Mouse (Mus musculus) hindbrain, embryonic 14.5 days (tissue): ENCODE measurements around the gene Srd5a1. TPM values are rescaled to one million over a fixed set of nuclear protein-coding genes. Genes with fewer than 3 reads are reported as not detected.
A peak's percentile ranks its signal among the peaks of the same experiment; 100 is the strongest.

Experiments
- ATAC-seq: fragments of 200-750 bp; cut with Nextera tagmentation; 2 replicates; pipeline ENCODE4 v1.8.0; 2017; ENCODE audit warnings: moderate number of reproducible peaks, mild to moderate bottlenecking, moderate TSS enrichment, moderate library complexity; ENCODE audit not compliant: low FRiP score
- DNase-seq: peaks from one replicate; pipeline ENCODE4 v3.0.0-alpha.2; 2015; ENCODE audit warnings: low spot score
- H3K27ac ChIP-seq: fragments of 300-500 bp; sonication (generic); 2 replicates; pipeline ENCODE4 v1.5.1; 2014; ENCODE audit warnings: mild to moderate bottlenecking, moderate library complexity
- H3K27me3 ChIP-seq: fragments of 300-500 bp; sonication (generic); 2 replicates; pipeline ENCODE4 v1.6.1; 2014; ENCODE audit warnings: mild to moderate bottlenecking, low read length, mixed read lengths; ENCODE audit not compliant: control insufficient read depth, insufficient read depth
- H3K36me3 ChIP-seq: fragments of 300-500 bp; sonication (generic); replicated peaks from 2 replicates; pipeline ENCODE4 v1.6.1; 2014; ENCODE audit not compliant: control insufficient read depth, insufficient read depth
- H3K4me1 ChIP-seq: fragments of 300-500 bp; sonication (generic); replicated peaks from 2 replicates; pipeline ENCODE4 v1.6.1; 2014; ENCODE audit warnings: antibody characterized with exemption, low read length, mixed read lengths; ENCODE audit not compliant: control insufficient read depth, insufficient read depth
- H3K4me2 ChIP-seq: fragments of 300-500 bp; sonication (generic); replicated peaks from 2 replicates; pipeline ENCODE4 v1.6.1; 2014; ENCODE audit warnings: mild to moderate bottlenecking, moderate library complexity
- H3K4me3 ChIP-seq: fragments of 300-500 bp; sonication (generic); replicated peaks from 2 replicates; pipeline ENCODE4 v1.5.1; 2014; ENCODE audit warnings: mild to moderate bottlenecking, low read length
- H3K9ac ChIP-seq: fragments of 300-500 bp; sonication (generic); 2 replicates; pipeline ENCODE4 v1.6.1; 2014
- H3K9me3 ChIP-seq: fragments of 300-500 bp; sonication (generic); 2 replicates; pipeline ENCODE4 v1.6.1; 2016; ENCODE audit warnings: low read length; ENCODE audit not compliant: control insufficient read depth
- WGBS: fragments of 180-500 bp; shearing (Covaris S2); extraction: QIAGEN DNeasy Blood & Tissue Kit; methylation state at CpG from one replicate; pipeline ENCODE4 v1.1.7; 2014; 5-methylcytosine and 5-hydroxymethylcytosine counted together
- polyA plus RNA-seq: library from polyadenylated mRNA; unstranded; fragments of >200 nt; fragmentation: Nextera tagmentation; extraction: Ambion mirVana; gene quantifications from 2 replicates; pipeline ENCODE4 v1.2.1, GENCODE M21; 2014

Gene Srd5a1
- 25.3 and 32.9 TPM in 2 replicates for polyA plus RNA-seq

DNA sequence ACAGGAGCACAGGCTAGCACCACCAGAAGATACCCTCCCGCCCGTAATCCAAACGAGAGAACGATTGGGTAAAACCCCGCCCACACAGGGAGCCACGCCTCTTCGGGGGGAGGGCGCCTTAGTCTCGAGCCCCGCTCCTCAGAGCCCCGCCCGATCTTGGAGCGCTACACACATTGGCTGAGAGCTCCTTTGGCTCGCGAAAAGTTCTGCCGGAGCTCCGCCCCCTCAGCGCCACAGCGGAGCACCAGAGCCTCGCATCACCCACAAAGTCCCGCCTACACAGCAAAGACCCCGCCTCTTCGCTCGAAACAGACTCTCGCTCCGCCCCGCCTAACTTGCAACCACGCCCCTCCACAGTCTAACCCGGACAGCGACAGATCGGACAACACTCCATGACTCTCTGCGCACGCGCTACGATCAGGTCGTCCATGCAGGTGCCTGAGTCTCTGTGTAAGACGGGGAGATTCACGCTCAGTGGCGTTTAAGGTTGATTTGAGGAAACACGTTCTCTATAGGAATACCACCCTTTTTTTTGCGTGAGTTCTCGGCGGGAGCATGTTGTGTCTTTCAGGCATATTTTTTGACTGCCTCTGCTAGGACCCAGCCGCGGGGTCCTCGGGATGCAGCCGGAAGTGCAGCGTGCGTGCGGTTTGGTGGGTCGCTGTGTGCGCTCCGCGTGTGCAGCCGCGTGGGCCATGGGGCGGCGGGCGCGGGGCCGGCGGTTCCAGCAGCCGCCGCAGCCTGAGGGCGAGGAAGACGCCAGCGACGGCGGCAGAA, at the start of gene Srd5a1:
Srd5a1 (minus strand) TSS at position 45 of the 777 bp plus-strand sequence.
- H3K9me3 ChIP-seq: no peaks in the 10 kb centered on the region
- H3K9ac ChIP-seq: peak within 1 kb of the TSS; percentile 69
- H3K27me3 ChIP-seq: no peaks in the 10 kb centered on the region
- peak within 1 kb of the TSS; percentile 81 for H3K27ac ChIP-seq
- ATAC-seq: peak; percentile 99
- peak; percentile 99 for DNase-seq
- under 1% methylated on average over 69 of the region's 69 CpGs for WGBS
- H3K4me2 ChIP-seq: peak within 1 kb of the TSS; percentile 71
- H3K4me1 ChIP-seq: 0 out of 2 replicates have a peak, but pooled peaks cover 7% of the 10 kb centered on the region
- H3K4me3 ChIP-seq: peak within 1 kb of the TSS; percentile 83
- H3K36me3 ChIP-seq: peaks cover 31% of the 10 kb centered on the region

DNA sequence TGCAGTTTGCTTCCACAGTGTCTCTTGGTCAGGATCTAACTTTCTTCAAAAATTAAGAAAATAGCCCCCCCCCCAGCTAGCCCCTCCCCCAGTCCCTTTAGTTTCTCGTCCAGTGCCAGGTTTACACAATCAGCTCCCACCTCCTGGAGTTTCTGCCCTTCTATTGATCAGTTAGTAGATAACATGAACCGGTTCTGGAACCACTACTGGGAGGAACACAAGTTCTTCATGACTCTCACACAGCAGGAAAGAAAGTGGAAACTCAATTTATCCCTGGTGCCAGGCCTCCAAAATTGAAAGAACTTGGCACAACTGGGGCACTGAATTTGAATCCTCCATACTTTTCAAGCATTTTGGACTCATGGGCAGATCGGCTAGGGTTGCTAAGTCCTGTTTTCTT, 43.3 kb upstream of the Srd5a1 start:
- 85% methylated on average over 3 of the region's 3 CpGs for WGBS
- Histone ChIP-seq H3K27ac (no peak overlapping the region), H3K4me1 (no peaks in the 10 kb centered on the region), H3K27me3 (no peaks in the 10 kb centered on the region), H3K9me3 (no peaks in the 10 kb centered on the region), H3K4me2 (no peak overlapping the region), H3K36me3 (no peaks in the 10 kb centered on the region), H3K9ac (no peak overlapping the region), H3K4me3 (no peak overlapping the region)
- DNase-seq (no peak), ATAC-seq (no peak)

DNA sequence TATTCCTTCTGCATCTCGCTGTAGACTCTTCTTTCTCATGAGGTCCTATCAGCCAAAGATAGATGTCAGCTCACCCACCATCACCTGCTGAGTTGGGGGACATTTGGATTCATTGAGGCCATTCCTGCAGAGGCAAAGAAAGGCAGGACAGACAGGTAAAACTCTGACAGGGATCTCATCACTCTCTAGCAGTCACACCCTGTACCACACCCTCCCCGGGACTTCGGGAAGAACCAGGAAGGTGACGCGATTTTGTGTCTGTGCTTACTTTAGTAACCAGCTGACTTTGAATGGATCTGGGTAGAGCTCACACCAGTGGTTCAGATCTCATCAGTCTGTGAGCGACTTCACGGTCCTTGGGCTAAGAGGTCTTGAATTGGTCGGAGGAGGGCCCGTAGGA, 35.2 kb upstream of the Srd5a1 start:
- Histone ChIP-seq H3K9me3 (no peaks in the 10 kb centered on the region), H3K9ac (no peak overlapping the region), H3K27ac (no peak overlapping the region), H3K36me3 (peaks cover 2% of the 10 kb centered on the region), H3K4me3 (no peak overlapping the region), H3K4me1 (no peaks in the 10 kb centered on the region), H3K27me3 (no peaks in the 10 kb centered on the region), H3K4me2 (no peak overlapping the region)
- ATAC-seq: no peak
- WGBS: 81% methylated on average over 9 of the region's 9 CpGs
- DNase-seq: no peak

DNA sequence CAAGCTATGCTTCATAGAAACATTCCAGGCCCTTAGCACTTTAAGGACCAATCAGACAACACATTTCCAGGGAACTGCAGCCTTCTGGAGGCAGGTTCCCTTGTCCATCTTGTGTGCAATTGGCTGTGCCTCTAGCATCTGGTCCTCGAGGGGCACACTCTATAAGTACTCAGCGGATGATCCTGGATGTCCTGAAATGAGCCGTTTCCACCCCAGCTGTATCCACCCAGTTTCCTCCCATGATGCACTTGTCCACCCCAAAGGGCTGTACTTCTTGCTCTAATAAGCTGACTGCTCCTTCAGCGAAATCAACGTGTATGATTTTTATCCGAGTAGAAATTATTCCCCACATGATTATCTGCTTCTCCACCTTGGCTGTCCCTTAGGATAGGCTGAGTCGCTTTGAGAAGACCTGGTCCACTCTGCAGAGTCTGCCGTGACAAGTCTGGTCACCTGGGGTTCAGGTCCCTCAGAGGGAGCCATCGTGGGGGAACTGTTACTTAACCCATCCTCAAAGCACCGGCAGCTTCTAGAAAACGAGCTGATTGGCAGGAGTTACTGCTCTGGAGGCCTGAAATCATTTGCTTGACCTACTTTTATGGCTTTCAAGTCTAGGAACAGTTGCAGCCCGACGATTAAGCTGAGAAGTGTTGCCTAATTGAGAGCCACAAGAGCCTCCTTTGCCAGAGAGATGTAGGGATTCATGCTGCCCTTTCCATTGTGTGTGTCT, 34.6 kb upstream of the Srd5a1 start:
- no peak for DNase-seq
- no peak overlapping the region for H3K4me2 ChIP-seq
- H3K9me3 ChIP-seq: no peaks in the 10 kb centered on the region
- no peak overlapping the region for H3K9ac ChIP-seq
- H3K27me3 ChIP-seq: no peaks in the 10 kb centered on the region
- H3K4me1 ChIP-seq: no peaks in the 10 kb centered on the region
- no peak for ATAC-seq
- H3K27ac ChIP-seq: no peak overlapping the region
- H3K4me3 ChIP-seq: no peak overlapping the region
- peaks cover 9% of the 10 kb centered on the region for H3K36me3 ChIP-seq
- 76% methylated on average over 13 of the region's 13 CpGs for WGBS

DNA sequence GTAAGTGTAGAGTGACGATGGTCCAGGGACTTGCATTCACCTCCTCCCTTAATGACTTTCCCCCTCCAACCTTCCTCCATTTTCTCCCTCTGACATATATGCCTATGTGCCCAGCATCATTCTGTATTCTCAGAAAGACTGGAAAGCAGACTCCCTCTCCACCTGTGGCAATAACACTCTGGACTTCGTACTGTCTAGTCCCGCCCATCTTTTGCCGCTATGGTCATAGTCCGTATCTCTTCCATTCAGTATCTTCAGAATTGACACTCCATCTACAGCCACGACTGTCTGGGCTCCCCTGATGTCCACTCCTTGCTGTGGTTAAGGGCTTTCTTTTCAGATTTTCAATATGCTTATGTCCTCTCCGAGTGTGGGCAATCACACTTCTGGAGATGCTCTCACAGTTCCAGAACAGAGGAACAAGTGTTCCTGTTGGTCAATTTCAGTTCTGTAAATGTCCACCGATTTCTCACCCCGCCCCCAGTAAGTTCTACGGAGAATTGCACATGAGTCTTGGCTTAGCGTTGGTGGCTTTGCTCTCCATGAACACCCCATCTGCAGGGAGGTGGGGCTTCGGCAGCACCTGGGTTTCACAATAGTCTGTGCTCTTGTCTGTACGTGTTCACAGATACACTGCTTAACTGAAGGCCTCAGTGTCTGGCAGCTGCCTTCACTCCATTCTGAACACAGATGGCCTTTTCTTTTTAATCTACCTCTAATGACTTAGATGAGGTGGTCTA, 33.4 kb upstream of the Srd5a1 start:
- Histone ChIP-seq H3K36me3 (peaks cover 21% of the 10 kb centered on the region), H3K4me3 (no peak overlapping the region), H3K9ac (no peak overlapping the region), H3K27ac (no peak overlapping the region), H3K27me3 (no peaks in the 10 kb centered on the region), H3K4me2 (no peak overlapping the region), H3K9me3 (no peaks in the 10 kb centered on the region), H3K4me1 (no peaks in the 10 kb centered on the region)
- DNase-seq: no peak
- no peak for ATAC-seq
- WGBS: 85% methylated on average over 13 of the region's 13 CpGs

DNA sequence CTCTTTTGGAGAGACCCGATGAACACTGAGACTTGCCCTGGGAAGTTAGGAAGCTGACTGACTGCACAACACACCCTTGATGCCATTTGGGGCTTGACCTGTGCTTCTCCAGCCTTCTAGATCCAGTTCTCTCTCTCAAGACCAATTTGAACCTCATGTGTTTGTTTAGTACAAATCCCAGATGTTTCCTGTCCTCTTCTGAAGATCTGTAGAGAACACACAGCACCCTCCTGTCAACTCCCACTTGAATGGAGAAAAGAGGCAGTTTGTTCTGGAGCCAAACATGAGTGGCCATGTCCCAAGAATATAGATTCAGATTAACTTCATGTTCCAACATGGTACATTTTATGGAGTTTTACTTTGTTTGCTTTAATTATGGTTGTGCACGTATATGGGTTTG, 32.7 kb upstream of the Srd5a1 start:
- H3K9me3 ChIP-seq: no peaks in the 10 kb centered on the region
- no peak overlapping the region for H3K4me3 ChIP-seq
- peaks cover 28% of the 10 kb centered on the region for H3K36me3 ChIP-seq
- ATAC-seq (no peak), DNase-seq (no peak)
- no peak overlapping the region for H3K27ac ChIP-seq
- H3K4me1 ChIP-seq: no peaks in the 10 kb centered on the region
- no peaks in the 10 kb centered on the region for H3K27me3 ChIP-seq
- WGBS: 92% methylated on average over 2 of the region's 2 CpGs
- no peak overlapping the region for H3K4me2 ChIP-seq
- no peak overlapping the region for H3K9ac ChIP-seq

DNA sequence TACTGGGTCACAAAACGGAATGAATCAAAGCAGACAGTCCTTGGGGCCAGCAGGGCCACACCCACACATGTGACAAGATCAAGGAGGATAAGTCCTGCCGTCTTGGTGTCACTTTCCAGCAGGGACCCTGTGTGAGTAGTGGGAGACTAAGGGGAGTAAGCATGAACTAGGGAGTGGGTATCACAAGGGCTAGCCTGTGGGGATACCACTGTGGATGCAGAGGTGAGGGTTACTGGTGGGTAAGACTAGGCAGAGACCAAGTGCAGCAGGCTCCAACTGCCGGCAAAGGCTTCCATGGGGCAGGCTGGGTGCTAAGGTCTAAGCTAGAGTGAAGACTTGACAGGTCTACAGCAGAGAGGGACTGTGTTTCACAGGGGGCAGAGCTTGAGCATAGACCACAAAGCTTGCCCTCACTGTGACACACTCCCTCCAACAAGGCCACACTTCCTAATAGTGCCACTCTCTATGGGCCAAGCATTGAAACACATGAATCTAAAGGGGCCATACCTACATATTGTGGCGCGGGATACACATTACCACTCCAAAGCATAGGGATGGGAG, 31.5 kb upstream of the Srd5a1 start:
- 88% methylated on average over 5 of the region's 5 CpGs for WGBS
- H3K4me2 ChIP-seq: no peak overlapping the region
- no peak for ATAC-seq

DNA sequence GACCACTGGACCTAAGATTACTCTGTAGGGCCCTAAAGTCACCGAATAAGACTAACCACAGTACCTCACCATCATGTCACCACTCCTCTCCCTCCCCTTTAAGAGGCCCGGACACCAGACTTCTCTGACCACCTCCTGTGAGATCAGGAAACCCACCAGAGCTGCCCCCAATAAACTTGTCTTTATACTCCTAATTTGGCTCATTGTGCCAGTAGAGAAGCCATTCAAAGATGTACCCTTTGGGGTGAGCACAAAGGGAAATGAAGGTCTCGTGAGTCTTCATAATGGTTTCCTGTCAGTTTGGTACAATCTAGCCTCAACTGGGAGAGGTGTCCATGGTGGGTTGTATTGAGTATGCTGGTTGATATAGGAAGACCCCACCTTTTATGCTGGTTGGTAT, 29.8 kb upstream of the Srd5a1 start:
- Histone ChIP-seq H3K4me1 (no peaks in the 10 kb centered on the region), H3K9ac (no peak overlapping the region), H3K9me3 (no peaks in the 10 kb centered on the region), H3K27ac (no peak overlapping the region), H3K27me3 (no peaks in the 10 kb centered on the region), H3K4me3 (no peak overlapping the region), H3K36me3 (peaks cover 53% of the 10 kb centered on the region), H3K4me2 (no peak overlapping the region)
- DNase-seq (no peak), ATAC-seq (no peak)
- 86% methylated on average over 3 of the region's 3 CpGs for WGBS

More for the DNA sequence above, 31.5 kb upstream of the Srd5a1 start:
- H3K4me3 ChIP-seq: no peak overlapping the region
- no peaks in the 10 kb centered on the region for H3K9me3 ChIP-seq
- no peaks in the 10 kb centered on the region for H3K27me3 ChIP-seq
- no peak overlapping the region for H3K9ac ChIP-seq
- no peak for DNase-seq
- H3K27ac ChIP-seq: no peak overlapping the region
- peaks cover 36% of the 10 kb centered on the region for H3K36me3 ChIP-seq
- H3K4me1 ChIP-seq: no peaks in the 10 kb centered on the region

DNA sequence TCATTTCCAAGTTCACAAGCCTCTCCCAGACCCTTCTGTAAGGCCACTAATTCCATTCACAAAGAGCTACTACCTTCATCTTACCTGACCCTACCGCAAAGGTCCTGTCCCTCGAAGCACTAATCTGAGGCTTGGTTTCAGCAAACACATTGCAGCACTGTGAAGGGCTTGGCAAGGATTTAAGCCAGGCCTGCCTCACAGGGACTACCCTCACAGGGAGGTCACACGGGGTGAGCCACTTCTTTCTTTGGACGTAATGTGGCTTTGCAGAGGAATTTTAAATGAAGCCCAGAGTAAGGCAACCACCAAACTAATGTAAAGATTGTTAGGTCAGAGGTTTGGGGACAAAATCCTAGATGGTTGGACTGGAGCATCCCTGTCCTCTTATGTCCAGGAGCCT, 29.3 kb upstream of the Srd5a1 start:
- Histone ChIP-seq H3K4me3 (no peak overlapping the region), H3K27me3 (no peaks in the 10 kb centered on the region), H3K36me3 (peaks cover 58% of the 10 kb centered on the region), H3K27ac (no peak overlapping the region), H3K9ac (no peak overlapping the region), H3K4me1 (no peaks in the 10 kb centered on the region), H3K4me2 (no peak overlapping the region), H3K9me3 (no peaks in the 10 kb centered on the region)
- no peak for DNase-seq
- 93% methylated on average over 4 of the region's 4 CpGs for WGBS
- no peak for ATAC-seq
